Mouse (Mus musculus) large intestine, adult 2 months (tissue): ENCODE measurements around the gene Tmc6. TPM values are rescaled to one million over a fixed set of nuclear protein-coding genes. Genes with fewer than 3 reads are reported as not detected.

Experiments used
- DNase-seq: peaks from one replicate; pipeline ENCODE4 v3.0.0-alpha.2; 2012; ENCODE audit warnings: low read depth, low spot score
- WGBS: fragments of 180-500 bp; shearing (Covaris S2); methylation state at CpG from one replicate; pipeline ENCODE4 v1.1.7; 2018; 5-methylcytosine and 5-hydroxymethylcytosine counted together
- polyA plus RNA-seq: library from polyadenylated mRNA; depleted of rRNA; stranded (reverse); fragments of >200 nt; gene quantifications from 2 replicates; pipeline ENCODE4 v1.2.3, GENCODE M21; 2012

Tmc6 gene
- polyA plus RNA-seq, 1 experiment: 66.3 TPM

GRCm38 (mm10) chr11:117783683-117784309 lies 1.8 kb upstream of the Tmc6 start:
- no peak for DNase-seq
- WGBS: 60% methylated on average over 10 of the region's 10 CpGs

GRCm38 (mm10) chr11:117783089-117783488 lies 1.1 kb upstream of the Tmc6 start:
- DNase-seq: no peak
- 42% methylated on average over 31 of the region's 31 CpGs for WGBS

- 76% methylated on average over 9 of the region's 9 CpGs for WGBS
- no peak for DNase-seq
These were observed 672 bp upstream of the Tmc6 start for GRCm38 (mm10) chr11:117782705-117783034.

GRCm38 (mm10) chr11:117781199-117781821 lies 688 bp downstream of the Tmc6 start:
- WGBS: 8% methylated on average over 18 of the region's 18 CpGs
- DNase-seq: peak; percentile 77

GRCm38 (mm10) chr11:117780582-117781111 lies 1.4 kb downstream of the Tmc6 start:
- WGBS: 2% methylated on average over 19 of the region's 19 CpGs
- DNase-seq: peak; percentile 96

GRCm38 (mm10) chr11:117780199-117780515 lies 1.8 kb downstream of the Tmc6 start:
- 3% methylated on average over 17 of the region's 17 CpGs for WGBS
- peak; percentile 45 for DNase-seq

- peak; percentile 43 for DNase-seq
- WGBS: 2% methylated on average over 38 of the region's 38 CpGs
These were observed 2.4 kb downstream of the Tmc6 start for GRCm38 (mm10) chr11:117779434-117780198.

- DNase-seq: no peak
- WGBS: 24% methylated on average over 12 of the region's 12 CpGs
These were observed 3.1 kb downstream of the Tmc6 start for GRCm38 (mm10) chr11:117778851-117779433.

GRCm38 (mm10) chr11:117778031-117778430 lies 4.0 kb downstream of the Tmc6 start:
- 94% methylated on average over 11 of the region's 11 CpGs for WGBS
- DNase-seq: no peak

- no peak for DNase-seq
- 92% methylated on average over 5 of the region's 5 CpGs for WGBS
These were observed 4.9 kb downstream of the Tmc6 start for GRCm38 (mm10) chr11:117777111-117777510.

- DNase-seq: no peak
- WGBS: 93% methylated on average over 14 of the region's 14 CpGs
These were observed 5.8 kb downstream of the Tmc6 start for GRCm38 (mm10) chr11:117776085-117776792.

GRCm38 (mm10) chr11:117775540-117775939 lies 6.5 kb downstream of the Tmc6 start:
- WGBS: 88% methylated on average over 13 of the region's 13 CpGs
- no peak for DNase-seq

- 95% methylated on average over 10 of the region's 10 CpGs for WGBS
- no peak for DNase-seq
These were observed 7.1 kb downstream of the Tmc6 start for GRCm38 (mm10) chr11:117774925-117775324.

- DNase-seq: no peak
- 89% methylated on average over 7 of the region's 7 CpGs for WGBS
These were observed 9.6 kb downstream of the Tmc6 start for GRCm38 (mm10) chr11:117772352-117772751.

GRCm38 (mm10) chr11:117770407-117770806 lies 11.6 kb downstream of the Tmc6 start:
- 87% methylated on average over 10 of the region's 10 CpGs for WGBS
- no peak for DNase-seq

GRCm38 (mm10) chr11:117769683-117770047 lies 12.3 kb downstream of the Tmc6 start:
- WGBS: 87% methylated on average over 7 of the region's 7 CpGs
- no peak for DNase-seq

GRCm38 (mm10) chr11:117768725-117769682 lies 13.0 kb downstream of the Tmc6 start:
- WGBS: 21% methylated on average over 20 of the region's 20 CpGs
- peak; percentile 42 for DNase-seq

- no peak for DNase-seq
- WGBS: 81% methylated on average over 3 of the region's 3 CpGs
These were observed 15.7 kb downstream of the Tmc6 start for GRCm38 (mm10) chr11:117766275-117766674.

GRCm38 (mm10) chr11:117765361-117765760 lies 16.6 kb downstream of the Tmc6 start:
- DNase-seq: no peak
- WGBS: 74% methylated on average over 5 of the region's 5 CpGs
